Mouse (Mus musculus): Measurements from ENCODE around the gene Rom1.
"Not testable (repeated sequence)": the region's sequence is repeated elsewhere in the genome, so short reads cannot be mapped to it uniquely, and the experiment has no call there.

Gene Rom1

GRCm38 (mm10) chr19:8929224-8930088, at the start of gene Rom1, which contains the start of gene Eml3:
Rom1 (minus strand) TSS chr19:8929356.
Eml3 (plus strand) TSS chr19:8929552.
- DNase-seq (ENCODE audit: low read depth): peak; percentile 93

- DNase-seq (ENCODE audit: low read depth): peak; percentile 88
Observed at GRCm38 (mm10) chr19:8976535-8976934, 47.4 kb upstream of the Rom1 start.

GRCm38 (mm10) chr19:8975491-8975890, 46.3 kb upstream of the Rom1 start:
- DNase-seq (ENCODE audit: low read depth): no peak

GRCm38 (mm10) chr19:8974638-8975037, 45.5 kb upstream of the Rom1 start:
- no peak for DNase-seq (ENCODE audit: low read depth)

- not testable (repeated sequence) for DNase-seq (ENCODE audit: low read depth)
Observed at GRCm38 (mm10) chr19:8972491-8972890, 43.3 kb upstream of the Rom1 start.

GRCm38 (mm10) chr19:8967893-8968292, 38.7 kb upstream of the Rom1 start:
- peak; percentile 45 for DNase-seq (ENCODE audit: low read depth)

- no peak for DNase-seq (ENCODE audit: low read depth)
Observed at GRCm38 (mm10) chr19:8967373-8967743, 38.2 kb upstream of the Rom1 start.

GRCm38 (mm10) chr19:8966590-8967372, 37.6 kb upstream of the Rom1 start, which contains the start of gene Eef1g:
Eef1g (plus strand) TSS chr19:8967041.
- peak; percentile 99 for DNase-seq (ENCODE audit: low read depth)

- no peak for DNase-seq (ENCODE audit: low read depth)
Observed at GRCm38 (mm10) chr19:8966198-8966589, 37.0 kb upstream of the Rom1 start.

GRCm38 (mm10) chr19:8965771-8966170, 36.6 kb upstream of the Rom1 start:
- DNase-seq (ENCODE audit: low read depth): no peak

- DNase-seq (ENCODE audit: low read depth): no peak
Observed at GRCm38 (mm10) chr19:8965075-8965474, 35.9 kb upstream of the Rom1 start.

- DNase-seq (ENCODE audit: low read depth): no peak
Observed at GRCm38 (mm10) chr19:8962256-8962655, 33.1 kb upstream of the Rom1 start.

GRCm38 (mm10) chr19:8954171-8954570, 25.0 kb upstream of the Rom1 start:
- peak; percentile 54 for DNase-seq (ENCODE audit: low read depth)

- DNase-seq (ENCODE audit: low read depth): peak; percentile 99
Observed at GRCm38 (mm10) chr19:8953135-8954039, 24.2 kb upstream of the Rom1 start, which contains the start of gene Tut1. Tut1 (plus strand) TSS chr19:8953847.

GRCm38 (mm10) chr19:8952241-8952640, 23.1 kb upstream of the Rom1 start:
- no peak for DNase-seq (ENCODE audit: low read depth)

- DNase-seq (ENCODE audit: low read depth): no peak
Observed at GRCm38 (mm10) chr19:8950190-8950589, 21.0 kb upstream of the Rom1 start.

- DNase-seq (ENCODE audit: low read depth): no peak
Observed at GRCm38 (mm10) chr19:8946929-8947328, 17.8 kb upstream of the Rom1 start.

- no peak for DNase-seq (ENCODE audit: low read depth)
Observed at GRCm38 (mm10) chr19:8945251-8945650, 16.1 kb upstream of the Rom1 start.

GRCm38 (mm10) chr19:8944750-8945149, 15.6 kb upstream of the Rom1 start:
- DNase-seq (ENCODE audit: low read depth): peak; percentile 82

GRCm38 (mm10) chr19:8944062-8944461, 14.9 kb upstream of the Rom1 start:
- DNase-seq (ENCODE audit: low read depth): no peak

GRCm38 (mm10) chr19:8943047-8943446, 13.9 kb upstream of the Rom1 start:
- peak; percentile 38 for DNase-seq (ENCODE audit: low read depth)

Data from induced T-regulatory cell, adult 2 months (primary cell).